8 mouse cellular contexts compared by ENCODE assay signal in genomic region chr14:61327007-61327406, GRCm38 (mm10). TPM values are rescaled to one million over a fixed set of nuclear protein-coding genes. Genes with fewer than 3 reads are reported as not detected.
DNase-seq lines count a peak whose midpoint lies in the region; ATAC-seq and TF ChIP-seq lines count a peak whose summit lies in the region.
"Not testable (repeated sequence)": the region's sequence is repeated elsewhere in the genome, so short reads cannot be mapped to it uniquely, and the experiment has no call there.
"Had no signal": no experiment of that assay in that cellular context is flagged by ENCODE, and none has a peak within 500 bp of the region (broad histone marks: within the 10 kb centered on the region; RNA-seq: fewer than 3 reads in every experiment).

No protein-coding gene starts in this region.

- TF ChIP-seq EP300 in ES-Bruce4 (IDR thresholded peaks at IDR 0.05; ENCODE audit: insufficient read depth, low read depth, low read length) = not testable (repeated sequence)

- H3K27me3 ChIP-seq in ES-Bruce4 (ENCODE audit: control insufficient read depth, insufficient read depth, low read length, poor library complexity, severe bottlenecking); embryonic facial prominence, embryonic 13.5 days; liver, embryonic 12.5 days (replicated peaks); myocyte (ENCODE audit: control insufficient read depth, insufficient read depth, insufficient read length): not testable (repeated sequence)

- TF ChIP-seq CTCF in ES-Bruce4 (IDR thresholded peaks at IDR 0.05; ENCODE audit: low read depth, low read length) = peak; percentile 42

- not testable (repeated sequence) for H3K79me2 ChIP-seq in myocyte (ENCODE audit: control insufficient read depth, insufficient read depth)

- WGBS in embryonic facial prominence, embryonic 13.5 days = 20% methylated on average over 6 of the region's 6 CpGs
- WGBS in liver, embryonic 12.5 days (ENCODE audit: insufficient replicate concordance) = 27% methylated on average over 6 of the region's 6 CpGs

- not testable (repeated sequence) for H3ac ChIP-seq in myocyte (ENCODE audit: control insufficient read depth, insufficient read length)

- ATAC-seq in embryonic facial prominence, embryonic 13.5 days (ENCODE audit: insufficient number of reproducible peaks, insufficient read depth, low FRiP score, low TSS enrichment, low read depth); liver, embryonic 12.5 days: not testable (repeated sequence)

- not testable (repeated sequence) for H3K9me3 ChIP-seq in ES-Bruce4 (replicated peaks; ENCODE audit: control insufficient read depth, insufficient read depth, low read length, poor library complexity, severe bottlenecking); embryonic facial prominence, embryonic 13.5 days; liver, embryonic 12.5 days (replicated peaks)

- not testable (repeated sequence) for TF ChIP-seq POLR2A in ES-Bruce4 (IDR thresholded peaks at IDR 0.05; ENCODE audit: insufficient read depth, low read length); myocyte (IDR thresholded peaks at IDR 0.05; ENCODE audit: insufficient read length, low read depth)

- peak overlapping the region; percentile 59; the same call in 1 of the 2 replicates for H3K4me2 ChIP-seq in embryonic facial prominence, embryonic 13.5 days
- H3K4me2 ChIP-seq in liver, embryonic 12.5 days = peak overlapping the region; percentile 55
- H3K4me2 ChIP-seq in myocyte (ENCODE audit: low read depth) = peak overlapping the region; percentile 51

- not testable (repeated sequence) for H3K9ac ChIP-seq in ES-Bruce4 (ENCODE audit: low read depth, poor library complexity, severe bottlenecking); embryonic facial prominence, embryonic 13.5 days; liver, embryonic 12.5 days

- H3K4me1 ChIP-seq in ES-Bruce4 (ENCODE audit: control insufficient read depth, insufficient read depth, low read length) = not testable (repeated sequence)
- H3K4me1 ChIP-seq in embryonic facial prominence, embryonic 13.5 days = peaks cover 17% of the 10 kb centered on the region
- H3K4me1 ChIP-seq in liver, embryonic 12.5 days = peaks cover 11% of the 10 kb centered on the region

- peak; percentile 45 for DNase-seq in adrenal gland, adult 2 months
- peak; percentile 25 to 33 for DNase-seq in cerebellum, adult 18-20 months
- DNase-seq in induced T-regulatory cell, adult 2 months (ENCODE audit: low read depth) = peak; percentile 68

- H3K27ac ChIP-seq in ES-Bruce4 (ENCODE audit: insufficient read depth, low read length); embryonic facial prominence, embryonic 13.5 days; liver, embryonic 12.5 days: not testable (repeated sequence)

- H3K4me3 ChIP-seq in ES-Bruce4 (ENCODE audit: low read depth, low read length); embryonic facial prominence, embryonic 13.5 days; liver, embryonic 12.5 days; myocyte: not testable (repeated sequence)

- H3K36me3 ChIP-seq in ES-Bruce4 (ENCODE audit: control insufficient read depth, insufficient read depth, low read length, poor library complexity, severe bottlenecking); embryonic facial prominence, embryonic 13.5 days; liver, embryonic 12.5 days; myocyte (ENCODE audit: control insufficient read depth, insufficient read depth): not testable (repeated sequence)

RNA-seq across cellular contexts. Expression of gene Arl11, which starts 17.5 kb away (rescaled TPM):
- polyA plus RNA-seq in ES-Bruce4 (2011; ENCODE audit: insufficient read depth, insufficient read length, low read depth, missing spikeins) (not detected in 2 replicates), myocyte (2012; fragmentation: generic; extraction: Trizol) (not detected)
- 1 to 10 TPM in 1 of 2 experiments, under 1 TPM in 1; 0.97 to 1.3 TPM for total RNA-seq in adrenal gland, adult 2 months (2021)
- polyA plus RNA-seq in adrenal gland, adult 2 months (2012; rRNA removed) = 0.83 and 1.3 TPM in 2 replicates
- polyA plus RNA-seq in embryonic facial prominence, embryonic 13.5 days (2015; fragmentation: Nextera tagmentation; extraction: Ambion mirVana) = 0.65 and 0.69 TPM in 2 replicates
- polyA plus RNA-seq in liver, embryonic 12.5 days (2016; fragmentation: Nextera tagmentation; extraction: Ambion mirVana) = 1.1 TPM in 2 replicates
- total RNA-seq: G1E had no signal
- polyA plus RNA-seq: G1E had no signal

RNA-seq across cellular contexts. Expression of gene Ebpl, which starts 33.2 kb away (rescaled TPM):
- 10.2 and 10.8 TPM in 2 replicates for polyA plus RNA-seq in ES-Bruce4 (2011; ENCODE audit: insufficient read depth, insufficient read length, low read depth, missing spikeins)
- 1 to 10 TPM; 2.6 to 3.9 TPM for total RNA-seq in adrenal gland, adult 2 months (2021)
- 2.2 and 2.3 TPM in 2 replicates for polyA plus RNA-seq in adrenal gland, adult 2 months (2012; rRNA removed)
- polyA plus RNA-seq in embryonic facial prominence, embryonic 13.5 days (2015; fragmentation: Nextera tagmentation; extraction: Ambion mirVana) = 15.8 and 16.0 TPM in 2 replicates
- 3.9 and 4.3 TPM in 2 replicates for polyA plus RNA-seq in liver, embryonic 12.5 days (2016; fragmentation: Nextera tagmentation; extraction: Ambion mirVana)
- 1.3 TPM for polyA plus RNA-seq in myocyte (2012; fragmentation: generic; extraction: Trizol)
